Mouse (Mus musculus) lung, embryonic 14.5 days (tissue): ENCODE measurements around the gene Sez6l. TPM values are rescaled to one million over a fixed set of nuclear protein-coding genes. Genes with fewer than 3 reads are reported as not detected.

Experiments used
- ATAC-seq: fragments of 200-750 bp; cut with Nextera tagmentation; 2 replicates; pipeline ENCODE4 v1.8.0; 2017; ENCODE audit warnings: mild to moderate bottlenecking, moderate TSS enrichment, moderate library complexity; ENCODE audit not compliant: insufficient read depth
- DNase-seq: peaks from one replicate; pipeline ENCODE4 v3.0.0-alpha.2; 2015
- H3K27ac ChIP-seq: fragments of 300-500 bp; sonication (generic); 2 replicates; pipeline ENCODE4 v1.5.1; 2014; ENCODE audit warnings: low read depth, mild to moderate bottlenecking, moderate library complexity
- H3K27me3 ChIP-seq: fragments of 300-500 bp; sonication (generic); 2 replicates; pipeline ENCODE4 v1.6.1; 2014; ENCODE audit warnings: low read length, control low read depth; ENCODE audit not compliant: insufficient read depth
- H3K36me3 ChIP-seq: fragments of 300-500 bp; sonication (generic); 2 replicates; pipeline ENCODE4 v1.6.1; 2014; ENCODE audit warnings: control low read depth; ENCODE audit not compliant: insufficient read depth
- H3K4me1 ChIP-seq: fragments of 300-500 bp; sonication (generic); 2 replicates; pipeline ENCODE4 v1.6.1; 2014; ENCODE audit warnings: antibody characterized with exemption, control low read depth; ENCODE audit not compliant: insufficient read depth
- H3K4me2 ChIP-seq: fragments of 300-500 bp; sonication (generic); 2 replicates; pipeline ENCODE4 v1.6.1; 2014; ENCODE audit warnings: mild to moderate bottlenecking
- H3K4me3 ChIP-seq: fragments of 300-500 bp; sonication (generic); 2 replicates; pipeline ENCODE4 v1.5.1; 2014; ENCODE audit warnings: low read depth, low read length
- H3K9ac ChIP-seq: fragments of 300-500 bp; sonication (generic); 2 replicates; pipeline ENCODE4 v1.6.1; 2014
- H3K9me3 ChIP-seq: fragments of 300-500 bp; sonication (generic); 2 replicates; pipeline ENCODE4 v1.6.1; 2016; ENCODE audit warnings: low read depth, low read length, control low read depth
- CTCF ChIP-seq: IDR thresholded peaks from 2 replicates; pipeline ENCODE4 v1.5.1; 2016; ENCODE audit warnings: antibody characterized with exemption, low read depth
- WGBS: fragments of 180-500 bp; shearing (Covaris S2); extraction: QIAGEN DNeasy Blood & Tissue Kit; methylation state at CpG from one replicate; pipeline ENCODE4 v1.1.7; 2014; 5-methylcytosine and 5-hydroxymethylcytosine counted together
- polyA plus RNA-seq: library from polyadenylated mRNA; unstranded; fragments of >200 nt; fragmentation: Nextera tagmentation; extraction: Ambion mirVana; gene quantifications from 2 replicates; pipeline ENCODE4 v1.2.1, GENCODE M21; 2014

Gene Sez6l
- polyA plus RNA-seq, 1 experiment from 2014 or later, result 0.32 TPM

DNA sequence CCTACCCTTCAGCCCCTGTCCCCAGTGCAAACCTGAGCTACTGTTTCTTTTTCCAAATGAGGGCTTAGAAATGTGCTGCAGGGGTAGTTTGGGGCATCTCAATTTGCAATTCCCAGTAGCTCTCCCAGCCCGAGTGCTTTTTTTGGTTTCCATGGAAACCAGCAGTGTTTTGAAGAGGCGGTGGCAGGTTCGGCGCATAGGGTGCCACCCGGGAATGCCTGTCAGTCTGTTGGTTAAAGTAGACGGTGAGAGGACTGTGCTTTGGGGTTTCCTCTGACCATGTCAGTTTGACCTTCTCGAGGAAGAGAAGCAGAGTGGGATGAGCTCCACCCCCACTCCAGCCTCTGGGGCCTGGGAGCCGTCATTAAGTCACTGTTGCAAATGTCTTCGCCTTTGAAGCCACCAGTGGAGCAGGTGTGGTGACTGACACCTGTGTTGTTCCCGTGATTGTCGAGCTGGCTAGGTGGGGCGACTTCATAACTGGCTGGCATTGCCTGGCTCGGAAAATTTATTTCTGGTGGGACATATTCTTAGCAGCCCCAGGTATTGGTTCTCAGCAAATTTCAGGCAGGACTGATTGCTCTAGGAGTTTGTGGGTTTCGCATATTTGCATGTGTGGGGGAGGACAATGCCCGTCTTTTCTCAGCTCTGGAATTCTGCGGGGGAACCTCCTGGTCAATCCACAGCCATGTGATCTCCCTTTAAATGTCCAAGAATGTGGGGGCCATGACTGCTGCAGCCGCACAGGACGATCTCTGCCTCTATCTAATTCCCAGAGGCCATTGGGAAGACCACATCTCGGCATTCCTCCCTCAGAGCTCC, 165.3 kb downstream of the Sez6l start:
- no peak for ATAC-seq
- peak; percentile 67 for DNase-seq
- Histone ChIP-seq H3K36me3 (no peaks in the 10 kb centered on the region), H3K4me2 (0 out of 2 replicates have a peak overlapping the region, but pooled peaks have one; percentile 15), H3K27ac (no peak overlapping the region), H3K27me3 (no peaks in the 10 kb centered on the region), H3K4me1 (peaks cover 5% of the 10 kb centered on the region; the same call in 1 of the 2 replicates), H3K9me3 (no peaks in the 10 kb centered on the region), H3K9ac (no peak overlapping the region), H3K4me3 (no peak overlapping the region)
- WGBS, result 8% methylated on average over 19 of the region's 19 CpGs
- TF ChIP-seq CTCF, result no peak

DNA sequence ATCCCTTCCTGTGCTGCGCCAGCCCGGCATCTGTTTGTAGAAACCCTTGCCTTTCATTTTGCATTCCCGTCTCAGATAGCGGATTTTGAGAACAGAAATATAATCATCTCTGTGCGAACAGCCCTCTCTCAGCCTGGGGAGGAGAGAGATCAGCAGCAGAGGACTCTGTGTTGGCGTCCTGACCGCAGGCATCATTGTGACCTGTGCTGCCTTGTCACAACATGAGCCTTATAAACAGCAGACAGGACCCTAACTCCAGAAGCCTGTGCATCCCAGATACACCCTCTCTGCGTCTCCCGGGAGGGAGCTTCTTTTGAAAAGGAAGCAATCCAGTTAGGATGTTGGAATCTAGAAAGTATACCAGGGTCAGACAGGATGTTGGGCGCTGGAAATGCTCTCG, 165.9 kb downstream of the Sez6l start:
- DNase-seq (no peak), ATAC-seq (no peak)
- Histone ChIP-seq H3K4me2 (no peak overlapping the region), H3K4me3 (no peak overlapping the region), H3K27ac (no peak overlapping the region), H3K9ac (no peak overlapping the region), H3K36me3 (no peaks in the 10 kb centered on the region), H3K4me1 (peaks cover 6% of the 10 kb centered on the region; the same call in 1 of the 2 replicates), H3K27me3 (no peaks in the 10 kb centered on the region), H3K9me3 (no peaks in the 10 kb centered on the region)
- TF ChIP-seq CTCF, result no peak
- 25% methylated on average over 11 of the region's 11 CpGs for WGBS

DNA sequence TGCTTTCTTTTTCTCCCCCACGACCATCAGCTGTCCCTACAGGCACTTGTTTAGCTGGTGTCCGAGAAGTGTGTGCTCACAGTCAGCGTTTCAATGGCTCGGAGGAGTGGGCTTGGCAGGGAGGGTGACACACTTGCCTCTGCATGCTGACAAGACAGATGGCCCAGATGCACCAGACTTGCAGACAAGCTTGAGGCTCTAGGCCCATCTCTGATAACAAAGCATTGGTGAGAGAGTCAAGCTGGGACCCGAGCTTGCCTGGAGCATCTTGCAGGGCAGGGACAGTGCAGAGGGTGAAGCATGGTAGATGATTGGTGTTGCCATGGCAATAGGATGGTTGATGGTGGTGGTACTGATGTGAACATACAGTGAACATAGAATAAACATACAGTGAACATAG, 167.7 kb downstream of the Sez6l start:
- no peak for DNase-seq
- H3K27ac ChIP-seq, result no peak overlapping the region
- no peaks in the 10 kb centered on the region for H3K9me3 ChIP-seq
- no peaks in the 10 kb centered on the region for H3K27me3 ChIP-seq
- ATAC-seq, result no peak
- H3K4me2 ChIP-seq, result no peak overlapping the region
- 52% methylated on average over 5 of the region's 5 CpGs for WGBS
- TF ChIP-seq CTCF, result no peak
- H3K4me1 ChIP-seq, result peaks cover 8% of the 10 kb centered on the region; the same call in 1 of the 2 replicates
- no peak overlapping the region for H3K9ac ChIP-seq
- no peak overlapping the region for H3K4me3 ChIP-seq
- H3K36me3 ChIP-seq, result no peaks in the 10 kb centered on the region

DNA sequence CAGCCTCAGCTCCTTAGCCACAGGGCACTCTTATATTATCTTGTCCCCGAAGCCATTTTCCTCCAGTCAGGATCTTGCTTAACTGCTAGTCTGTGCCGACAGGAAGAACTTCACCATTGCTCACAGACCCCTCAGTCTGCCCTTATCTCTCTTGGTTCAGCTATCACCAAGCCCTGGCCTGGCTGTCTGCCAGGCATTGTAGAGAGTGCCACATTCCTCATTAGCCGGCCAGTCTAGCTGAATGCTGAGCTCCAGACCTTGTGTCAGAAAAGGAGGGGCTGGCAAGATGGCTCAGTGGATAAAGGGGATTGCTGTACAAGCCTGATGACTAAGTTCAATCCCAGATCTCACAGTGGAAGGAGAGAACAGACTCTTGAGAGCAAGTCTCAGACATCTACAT, 171.0 kb downstream of the Sez6l start:
- Histone ChIP-seq H3K9me3 (no peaks in the 10 kb centered on the region), H3K27me3 (no peaks in the 10 kb centered on the region), H3K9ac (no peak overlapping the region), H3K4me1 (0 out of 2 replicates have a peak, but pooled peaks cover 3% of the 10 kb centered on the region), H3K36me3 (no peaks in the 10 kb centered on the region), H3K4me2 (no peak overlapping the region), H3K4me3 (no peak overlapping the region), H3K27ac (no peak overlapping the region)
- DNase-seq, result peak; percentile 42
- WGBS, result 41% methylated on average over 3 of the region's 3 CpGs
- ATAC-seq, result no peak
- TF ChIP-seq CTCF, result no peak

DNA sequence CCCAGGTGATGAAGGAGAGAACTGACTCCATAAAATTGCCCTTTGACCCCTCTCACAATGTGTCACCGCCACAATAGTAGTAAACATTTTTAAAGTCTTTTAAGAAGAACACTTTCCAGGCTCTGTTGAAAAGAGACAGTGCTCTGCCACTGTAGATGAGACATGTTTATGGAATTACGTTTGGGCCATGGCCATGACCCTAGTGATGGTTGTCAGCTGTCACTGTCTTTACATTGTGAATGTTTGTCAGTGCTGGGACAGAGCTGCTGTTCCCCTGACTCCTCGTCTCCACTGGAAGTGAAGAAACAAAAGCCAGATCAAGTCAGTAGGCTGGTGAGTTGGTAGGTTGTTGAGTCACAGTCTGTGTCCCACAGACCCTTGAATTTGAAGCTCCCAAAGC, 174.5 kb downstream of the Sez6l start:
- 31% methylated on average over 3 of the region's 3 CpGs for WGBS
- no peak overlapping the region for H3K4me2 ChIP-seq
- 0 out of 2 replicates have a peak, but pooled peaks cover 3% of the 10 kb centered on the region for H3K4me1 ChIP-seq
- H3K27ac ChIP-seq, result no peak overlapping the region
- H3K4me3 ChIP-seq, result no peak overlapping the region
- ATAC-seq (0 out of 2 replicates have a peak, but pooled peaks have one; percentile 17), DNase-seq (peak; percentile 64)
- H3K9me3 ChIP-seq, result no peaks in the 10 kb centered on the region
- TF ChIP-seq CTCF, result no peak
- H3K9ac ChIP-seq, result no peak overlapping the region
- H3K36me3 ChIP-seq, result no peaks in the 10 kb centered on the region
- no peaks in the 10 kb centered on the region for H3K27me3 ChIP-seq

DNA sequence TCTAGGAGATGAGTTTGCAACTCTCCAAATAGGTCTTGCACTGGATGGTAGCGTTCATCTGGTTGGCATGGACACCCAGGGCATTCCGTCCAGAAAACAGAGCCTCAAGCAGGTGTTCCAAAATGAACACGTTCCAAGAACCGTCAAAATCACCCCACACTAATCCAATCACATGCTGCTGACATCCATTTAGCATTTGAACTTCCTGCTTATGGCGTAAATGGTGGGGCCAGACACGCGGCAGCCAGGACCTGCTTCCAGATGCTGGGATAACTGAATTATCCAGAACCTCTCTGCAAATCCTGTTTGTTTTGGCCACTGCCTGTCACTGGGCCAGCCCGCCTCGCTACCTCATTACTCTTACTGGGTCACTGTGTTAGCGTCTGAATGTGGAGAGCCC, 177.7 kb downstream of the Sez6l start:
- H3K4me2 ChIP-seq, result no peak overlapping the region
- H3K9ac ChIP-seq, result no peak overlapping the region
- 0 out of 2 replicates have a peak, but pooled peaks cover 2% of the 10 kb centered on the region for H3K27me3 ChIP-seq
- H3K4me3 ChIP-seq, result no peak overlapping the region
- no peaks in the 10 kb centered on the region for H3K36me3 ChIP-seq
- ATAC-seq (no peak), DNase-seq (peak; percentile 21)
- no peaks in the 10 kb centered on the region for H3K4me1 ChIP-seq
- TF ChIP-seq CTCF, result no peak
- no peak overlapping the region for H3K27ac ChIP-seq
- H3K9me3 ChIP-seq, result no peaks in the 10 kb centered on the region
- 44% methylated on average over 10 of the region's 10 CpGs for WGBS

DNA sequence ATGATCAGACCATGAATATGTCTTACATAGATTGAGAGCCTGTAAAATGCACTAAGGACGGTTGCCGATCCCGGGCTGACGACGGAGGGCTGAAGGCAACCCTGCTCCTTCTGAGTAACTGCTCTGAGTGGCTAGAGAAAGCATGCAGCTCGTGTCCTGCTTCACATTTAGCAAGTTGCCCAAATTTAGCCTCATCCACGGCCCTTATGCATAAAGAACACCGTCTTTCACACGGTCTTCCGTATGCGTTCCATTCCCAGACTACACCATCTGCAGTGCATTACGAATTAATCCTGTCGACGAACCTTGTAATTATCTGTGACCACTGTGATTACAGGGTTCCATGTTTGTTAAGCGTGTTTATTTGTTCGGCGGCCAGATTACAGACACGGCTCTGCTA, 180.9 kb downstream of the Sez6l start:
- H3K9me3 ChIP-seq, result no peaks in the 10 kb centered on the region
- H3K27ac ChIP-seq, result no peak overlapping the region
- no peak overlapping the region for H3K4me2 ChIP-seq
- H3K4me1 ChIP-seq, result no peaks in the 10 kb centered on the region
- TF ChIP-seq CTCF, result no peak
- H3K36me3 ChIP-seq, result no peaks in the 10 kb centered on the region
- 67% methylated on average over 18 of the region's 18 CpGs for WGBS
- peaks cover 13% of the 10 kb centered on the region; the same call in 1 of the 2 replicates for H3K27me3 ChIP-seq
- no peak overlapping the region for H3K4me3 ChIP-seq
- DNase-seq (no peak), ATAC-seq (no peak)
- no peak overlapping the region for H3K9ac ChIP-seq
